Mouse (Mus musculus): Measurements from ENCODE around the gene Slc23a4.

- TF ChIP-seq CTCF (IDR thresholded peaks at IDR 0.05; ENCODE audit: insufficient read depth, low read depth, low read length) (no peak), POLR2A (IDR thresholded peaks at IDR 0.05; ENCODE audit: insufficient read depth, low read depth, low read length) (no peak)
These were observed 69.1 kb downstream of the Slc23a4 start for GRCm38 (mm10) chr6:34919146-34919545.

All from olfactory bulb, adult 2 months (tissue).